Mouse (Mus musculus): Measurements from ENCODE around the gene Rab3ip. TPM values are rescaled to one million over a fixed set of nuclear protein-coding genes. Genes with fewer than 3 reads are reported as not detected.

Rab3ip gene
- 1.0 and 1.8 TPM in 2 replicates for polyA plus RNA-seq (2012)

- Histone ChIP-seq H3K4me1 (ENCODE audit: control insufficient read depth) (peaks cover 23% of the 10 kb centered on the region), H3K27me3 (ENCODE audit: control insufficient read depth) (peaks cover 12% of the 10 kb centered on the region), H3K36me3 (ENCODE audit: control insufficient read depth) (no peaks in the 10 kb centered on the region), H3K4me3 (replicated peaks) (peak within 1 kb of the TSS; percentile 86), H3K9me3 (ENCODE audit: control insufficient read depth, low read length) (no peaks in the 10 kb centered on the region)
- TF ChIP-seq GATA1 (IDR thresholded peaks at IDR 0.05; ENCODE audit: low read length) (no peak), TAL1 (IDR thresholded peaks at IDR 0.05; ENCODE audit: low read length) (no peak)
Observed at GRCm38 (mm10) chr10:116950009-116950769, at the start of gene Rab3ip. TSS of gene Rab3ip (minus strand) at chr10:116950769.

GRCm38 (mm10) chr10:116998716-116999455, 48.3 kb upstream of the Rab3ip start:
- Histone ChIP-seq H3K27me3 (ENCODE audit: control insufficient read depth) (no peaks in the 10 kb centered on the region), H3K9me3 (ENCODE audit: control insufficient read depth, low read length) (no peaks in the 10 kb centered on the region), H3K4me3 (replicated peaks) (no peak overlapping the region), H3K4me1 (ENCODE audit: control insufficient read depth) (no peaks in the 10 kb centered on the region), H3K36me3 (ENCODE audit: control insufficient read depth) (no peaks in the 10 kb centered on the region)
- TF ChIP-seq TAL1 (IDR thresholded peaks at IDR 0.05; ENCODE audit: low read length): no peak
- no peak for TF ChIP-seq GATA1 (IDR thresholded peaks at IDR 0.05; ENCODE audit: low read length)

- H3K9me3 ChIP-seq (ENCODE audit: control insufficient read depth, low read length): no peaks in the 10 kb centered on the region
- no peak overlapping the region for H3K4me3 ChIP-seq (replicated peaks)
- H3K4me1 ChIP-seq (ENCODE audit: control insufficient read depth): no peaks in the 10 kb centered on the region
- H3K36me3 ChIP-seq (ENCODE audit: control insufficient read depth): no peaks in the 10 kb centered on the region
- no peaks in the 10 kb centered on the region for H3K27me3 ChIP-seq (ENCODE audit: control insufficient read depth)
- TF ChIP-seq TAL1 (IDR thresholded peaks at IDR 0.05; ENCODE audit: low read length) (no peak), GATA1 (IDR thresholded peaks at IDR 0.05; ENCODE audit: low read length) (no peak)
Observed at GRCm38 (mm10) chr10:116996236-116996600, 45.6 kb upstream of the Rab3ip start.

GRCm38 (mm10) chr10:116995584-116996235, 45.1 kb upstream of the Rab3ip start:
- Histone ChIP-seq H3K4me1 (ENCODE audit: control insufficient read depth) (no peaks in the 10 kb centered on the region), H3K36me3 (ENCODE audit: control insufficient read depth) (no peaks in the 10 kb centered on the region), H3K9me3 (ENCODE audit: control insufficient read depth, low read length) (no peaks in the 10 kb centered on the region), H3K27me3 (ENCODE audit: control insufficient read depth) (no peaks in the 10 kb centered on the region), H3K4me3 (replicated peaks) (no peak overlapping the region)
- TF ChIP-seq GATA1 (IDR thresholded peaks at IDR 0.05; ENCODE audit: low read length) (no peak), TAL1 (IDR thresholded peaks at IDR 0.05; ENCODE audit: low read length) (no peak)

- H3K36me3 ChIP-seq (ENCODE audit: control insufficient read depth): no peaks in the 10 kb centered on the region
- no peak overlapping the region for H3K4me3 ChIP-seq (replicated peaks)
- TF ChIP-seq GATA1 (IDR thresholded peaks at IDR 0.05; ENCODE audit: low read length) (no peak), TAL1 (IDR thresholded peaks at IDR 0.05; ENCODE audit: low read length) (no peak)
- no peaks in the 10 kb centered on the region for H3K4me1 ChIP-seq (ENCODE audit: control insufficient read depth)
- H3K27me3 ChIP-seq (ENCODE audit: control insufficient read depth): no peaks in the 10 kb centered on the region
- H3K9me3 ChIP-seq (ENCODE audit: control insufficient read depth, low read length): no peaks in the 10 kb centered on the region
Observed at GRCm38 (mm10) chr10:116995162-116995561, 44.6 kb upstream of the Rab3ip start.

DNA sequence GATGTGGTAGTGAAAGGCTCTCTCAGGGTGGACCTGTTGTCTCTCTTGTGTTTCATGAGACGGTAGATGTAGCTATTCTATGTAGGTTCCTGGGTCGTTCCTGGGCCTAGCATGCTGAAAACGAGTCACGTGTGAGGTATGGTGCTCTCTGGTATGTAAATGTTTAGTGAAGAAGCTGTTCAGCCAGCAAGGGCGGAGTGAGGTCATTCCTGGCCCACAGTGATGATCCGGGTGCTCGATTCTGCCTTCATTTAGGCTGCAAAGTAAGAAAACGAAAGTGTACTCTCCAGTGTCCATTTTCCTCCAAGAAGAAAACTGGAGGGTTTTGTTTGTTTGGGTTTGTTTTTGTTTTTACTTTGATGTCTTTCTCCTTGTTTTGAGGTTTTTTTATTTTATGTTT, 43.4 kb upstream of the Rab3ip start:
- Histone ChIP-seq H3K9me3 (ENCODE audit: control insufficient read depth, low read length) (no peaks in the 10 kb centered on the region), H3K4me3 (replicated peaks) (no peak overlapping the region), H3K27me3 (ENCODE audit: control insufficient read depth) (no peaks in the 10 kb centered on the region), H3K36me3 (ENCODE audit: control insufficient read depth) (no peaks in the 10 kb centered on the region), H3K4me1 (ENCODE audit: control insufficient read depth) (no peaks in the 10 kb centered on the region)
- TF ChIP-seq GATA1 (IDR thresholded peaks at IDR 0.05; ENCODE audit: low read length) (no peak), TAL1 (IDR thresholded peaks at IDR 0.05; ENCODE audit: low read length) (no peak)

- no peak for TF ChIP-seq TAL1 (IDR thresholded peaks at IDR 0.05; ENCODE audit: low read length)
- TF ChIP-seq GATA1 (IDR thresholded peaks at IDR 0.05; ENCODE audit: low read length): no peak
- H3K36me3 ChIP-seq (ENCODE audit: control insufficient read depth): no peaks in the 10 kb centered on the region
- no peaks in the 10 kb centered on the region for H3K9me3 ChIP-seq (ENCODE audit: control insufficient read depth, low read length)
- H3K27me3 ChIP-seq (ENCODE audit: control insufficient read depth): no peaks in the 10 kb centered on the region
- no peak within 1 kb of the TSS for H3K4me3 ChIP-seq (replicated peaks)
- no peaks in the 10 kb centered on the region for H3K4me1 ChIP-seq (ENCODE audit: control insufficient read depth)
Observed at GRCm38 (mm10) chr10:116986264-116987082, 35.9 kb upstream of the Rab3ip start, which contains the start of gene Best3. TSS of gene Best3 (plus strand) at chr10:116986314.

- Histone ChIP-seq H3K27me3 (ENCODE audit: control insufficient read depth) (no peaks in the 10 kb centered on the region), H3K4me1 (ENCODE audit: control insufficient read depth) (no peaks in the 10 kb centered on the region), H3K36me3 (ENCODE audit: control insufficient read depth) (no peaks in the 10 kb centered on the region), H3K4me3 (replicated peaks) (no peak overlapping the region), H3K9me3 (ENCODE audit: control insufficient read depth, low read length) (no peaks in the 10 kb centered on the region)
- no peak for TF ChIP-seq TAL1 (IDR thresholded peaks at IDR 0.05; ENCODE audit: low read length)
- TF ChIP-seq GATA1 (IDR thresholded peaks at IDR 0.05; ENCODE audit: low read length): no peak
Observed at GRCm38 (mm10) chr10:116984836-116985235, 34.3 kb upstream of the Rab3ip start.

Data from erythroblast, embryonic 14.5 days (primary cell).